Mouse (Mus musculus) right cerebral cortex, postnatal 36 days (tissue): ENCODE measurements at regions not wholly inside any gene's neighbourhood (a gene's known extent, or its start where the extent isn't known, plus 50 kb on each side); places are given as distances from the start of the nearest gene placed in this dataset.
A peak's percentile ranks its signal among the peaks of the same experiment; 100 is the strongest.
"Not testable (repeated sequence)": the region's sequence is repeated elsewhere in the genome, so short reads cannot be mapped to it uniquely, and the experiment has no call there.

ENCODE experiments used
- DNase-seq, 2 experiments: peaks; one replicate each; pipeline ENCODE4 v3.0.0; 2022; ENCODE audit warnings: low spot score in 2 of 2, mixed read lengths in 1 of 2

GRCm38 (mm10) chr2:39420696-39421095 lies 194.4 kb upstream of the Ppp6c start:
- DNase-seq, result no peak

- DNase-seq, result no peak
These were observed 174.1 kb upstream of the Ppp6c start for GRCm38 (mm10) chr2:39400336-39400735.

- DNase-seq, result no peak
These were observed 173.3 kb upstream of the Ppp6c start for GRCm38 (mm10) chr2:39399523-39399922.

GRCm38 (mm10) chr2:39394643-39395042 lies 168.4 kb upstream of the Ppp6c start:
- DNase-seq, result no peak

- no peak for DNase-seq
These were observed 151.0 kb upstream of the Ppp6c start for GRCm38 (mm10) chr2:39377264-39377663.

GRCm38 (mm10) chr2:39373068-39373779 lies 147.0 kb upstream of the Ppp6c start:
- DNase-seq, result peak; percentile 94

GRCm38 (mm10) chr2:39344207-39344606 lies 118.0 kb upstream of the Ppp6c start:
- no peak for DNase-seq

GRCm38 (mm10) chr2:39340406-39340805 lies 114.2 kb upstream of the Ppp6c start:
- no peak for DNase-seq

GRCm38 (mm10) chr2:39338832-39339649 lies 112.8 kb upstream of the Ppp6c start:
- no peak for DNase-seq

GRCm38 (mm10) chr2:39337524-39337923 lies 111.3 kb upstream of the Ppp6c start:
- no peak for DNase-seq

GRCm38 (mm10) chr2:39325715-39326493 lies 99.7 kb upstream of the Ppp6c start:
- DNase-seq, result no peak

- not testable (repeated sequence) for DNase-seq
These were observed 98.9 kb upstream of the Ppp6c start for GRCm38 (mm10) chr2:39325122-39325521.

- DNase-seq, result no peak
These were observed 73.6 kb upstream of the Ppp6c start for GRCm38 (mm10) chr2:39299798-39300382.

- no peak for DNase-seq
These were observed 73.0 kb upstream of the Ppp6c start for GRCm38 (mm10) chr2:39299290-39299689.

- no peak for DNase-seq
These were observed 69.2 kb upstream of the Ppp6c start for GRCm38 (mm10) chr2:39295435-39295834.

GRCm38 (mm10) chr2:39278218-39278617 lies 52.0 kb upstream of the Ppp6c start:
- no peak for DNase-seq
